ENCODE assay signal across 25 mouse cellular contexts in the genomic region with DNA sequence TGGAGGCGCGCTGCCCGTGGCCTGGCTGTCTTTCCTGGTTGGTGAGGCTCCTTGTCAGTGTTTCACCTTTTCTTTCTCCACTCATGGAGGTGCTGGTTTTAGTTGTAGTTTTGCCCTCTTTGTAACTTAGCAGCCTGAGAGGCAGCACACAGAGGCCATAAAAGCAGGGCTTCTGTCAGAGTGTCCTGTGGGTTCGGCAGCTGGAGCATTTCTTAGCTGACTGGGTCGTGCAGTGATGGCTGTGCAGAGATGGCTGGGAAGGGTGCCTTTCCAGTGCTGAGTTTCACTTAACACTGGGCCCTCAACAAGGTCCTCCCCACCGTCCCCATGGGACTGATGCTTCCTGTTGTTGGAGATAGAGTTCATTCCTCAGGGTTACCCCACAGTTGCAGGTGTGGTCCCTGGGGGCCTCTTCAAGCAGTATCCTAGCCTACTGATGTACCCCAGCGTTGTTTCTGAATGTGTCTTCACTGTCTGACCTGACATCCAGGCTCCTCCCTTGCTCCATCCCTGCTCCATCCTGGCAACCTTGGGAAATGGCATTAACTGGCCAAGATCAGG.
A peak's percentile ranks its signal among the peaks of the same experiment; 100 is the strongest.
DNase-seq lines count a peak whose midpoint lies in the region; ATAC-seq lines count a peak whose summit lies in the region.
"Had no signal": no experiment of that assay in that cellular context is flagged by ENCODE, and none has a peak within 500 bp of the region (broad histone marks: within the 10 kb centered on the region; RNA-seq: fewer than 3 reads in every experiment).

No protein-coding gene starts in this region.

- 51% methylated on average over 7 of the region's 7 CpGs for WGBS in kidney, embryonic 16.5 days
- 67% methylated on average over 7 of the region's 7 CpGs for WGBS in limb, embryonic 12.5 days
- 85% methylated on average over 7 of the region's 7 CpGs for WGBS in forebrain, embryonic 12.5 days
- WGBS in forebrain, embryonic 13.5 days, result 90% methylated on average over 7 of the region's 7 CpGs

- DNase-seq in kidney, adult 8-10 months, result no peak
- DNase-seq in A20 (ENCODE audit: low read depth, low spot score), result peak; percentile 78
- DNase-seq in B cell, adult 2 months, result peak; percentile 25 to 37
- DNase-seq: adrenal gland, postnatal 14 days; cerebellum, adult 8-10 months; cerebellum, postnatal 36 days; embryo, embryonic 11 days; gastrocnemius, postnatal 14 days; heart, adult 2 months; heart, postnatal 36 days; liver, embryonic 13.5 days; lung, embryonic 14.5 days; midbrain, embryonic 14.5 days; thymus, adult 2 months; thymus, postnatal 4 days had no signal

- H3K4me2 ChIP-seq in kidney, embryonic 16.5 days (replicated peaks; ENCODE audit: low read depth, low read length), result no peak overlapping the region
- no peak overlapping the region for H3K4me2 ChIP-seq in limb, embryonic 12.5 days
- no peak overlapping the region for H3K4me2 ChIP-seq in forebrain, embryonic 12.5 days
- H3K4me2 ChIP-seq in forebrain, embryonic 13.5 days, result no peak overlapping the region
- H3K4me2 ChIP-seq: embryonic facial prominence, embryonic 15.5 days; hindbrain, embryonic 13.5 days; liver, embryonic 13.5 days; lung, embryonic 14.5 days; neural tube, embryonic 12.5 days had no signal

- no peak overlapping the region for H3K9ac ChIP-seq in kidney, embryonic 16.5 days (replicated peaks; ENCODE audit: low read length)
- no peak overlapping the region for H3K9ac ChIP-seq in limb, embryonic 12.5 days (replicated peaks)
- no peak overlapping the region; the same call in 1 of the 2 replicates for H3K9ac ChIP-seq in forebrain, embryonic 12.5 days
- no peak overlapping the region for H3K9ac ChIP-seq in forebrain, embryonic 13.5 days
- H3K9ac ChIP-seq: embryonic facial prominence, embryonic 15.5 days; hindbrain, embryonic 13.5 days; liver, embryonic 13.5 days; lung, embryonic 14.5 days; neural tube, embryonic 12.5 days had no signal

- H3K27me3 ChIP-seq in kidney, embryonic 16.5 days (ENCODE audit: insufficient read depth, low read length), result no peaks in the 10 kb centered on the region
- H3K27me3 ChIP-seq in limb, embryonic 12.5 days, result no peaks in the 10 kb centered on the region
- no peaks in the 10 kb centered on the region for H3K27me3 ChIP-seq in forebrain, embryonic 12.5 days
- no peaks in the 10 kb centered on the region for H3K27me3 ChIP-seq in forebrain, embryonic 13.5 days
- H3K27me3 ChIP-seq: embryonic facial prominence, embryonic 15.5 days; hindbrain, embryonic 13.5 days; liver, embryonic 13.5 days; neural tube, embryonic 12.5 days had no signal

- H3K27ac ChIP-seq in kidney, embryonic 16.5 days (ENCODE audit: low read length), result peak overlapping the region; percentile 63
- H3K27ac ChIP-seq in limb, embryonic 12.5 days, result 0 out of 2 replicates have a peak overlapping the region, but pooled peaks have one; percentile 25
- no peak overlapping the region for H3K27ac ChIP-seq in forebrain, embryonic 12.5 days
- no peak overlapping the region for H3K27ac ChIP-seq in forebrain, embryonic 13.5 days
- H3K27ac ChIP-seq: embryonic facial prominence, embryonic 15.5 days; heart, adult 2 months; hindbrain, embryonic 13.5 days; liver, embryonic 13.5 days; neural tube, embryonic 12.5 days; stomach, postnatal 0 days had no signal

- H3K4me1 ChIP-seq in kidney, embryonic 16.5 days (ENCODE audit: insufficient read depth, low read length), result peaks cover 17% of the 10 kb centered on the region
- H3K4me1 ChIP-seq in limb, embryonic 12.5 days (replicated peaks), result peaks cover 37% of the 10 kb centered on the region
- peaks cover 6% of the 10 kb centered on the region; the same call in 1 of the 2 replicates for H3K4me1 ChIP-seq in forebrain, embryonic 12.5 days
- H3K4me1 ChIP-seq in forebrain, embryonic 13.5 days, result peaks cover 16% of the 10 kb centered on the region; the same call in 1 of the 2 replicates
- H3K4me1 ChIP-seq: liver, embryonic 13.5 days had no signal

- H3K9me3 ChIP-seq in kidney, embryonic 16.5 days (ENCODE audit: low read length), result peaks cover 7% of the 10 kb centered on the region; the same call in 1 of the 2 replicates
- H3K9me3 ChIP-seq in limb, embryonic 12.5 days, result no peaks in the 10 kb centered on the region
- H3K9me3 ChIP-seq in forebrain, embryonic 12.5 days, result no peaks in the 10 kb centered on the region
- peaks cover 6% of the 10 kb centered on the region for H3K9me3 ChIP-seq in forebrain, embryonic 13.5 days (replicated peaks)
- H3K9me3 ChIP-seq: embryonic facial prominence, embryonic 15.5 days; hindbrain, embryonic 13.5 days had no signal

- no peak overlapping the region for H3K4me3 ChIP-seq in kidney, embryonic 16.5 days (ENCODE audit: low read length)
- H3K4me3 ChIP-seq in limb, embryonic 12.5 days (replicated peaks), result no peak overlapping the region
- no peak overlapping the region for H3K4me3 ChIP-seq in forebrain, embryonic 12.5 days (replicated peaks)
- H3K4me3 ChIP-seq in forebrain, embryonic 13.5 days, result no peak overlapping the region
- H3K4me3 ChIP-seq: embryonic facial prominence, embryonic 15.5 days; heart, adult 2 months; hindbrain, embryonic 13.5 days; liver, embryonic 13.5 days; neural tube, embryonic 12.5 days had no signal

- H3K36me3 ChIP-seq in kidney, embryonic 16.5 days (ENCODE audit: insufficient read depth, low read length), result no peaks in the 10 kb centered on the region
- H3K36me3 ChIP-seq in limb, embryonic 12.5 days, result no peaks in the 10 kb centered on the region
- no peaks in the 10 kb centered on the region for H3K36me3 ChIP-seq in forebrain, embryonic 12.5 days (replicated peaks)
- H3K36me3 ChIP-seq in forebrain, embryonic 13.5 days (ENCODE audit: poor library complexity, severe bottlenecking), result no peaks in the 10 kb centered on the region
- H3K36me3 ChIP-seq: embryonic facial prominence, embryonic 15.5 days; hindbrain, embryonic 13.5 days; liver, embryonic 13.5 days; neural tube, embryonic 12.5 days had no signal

- ATAC-seq in kidney, embryonic 16.5 days (ENCODE audit: low FRiP score, low TSS enrichment), result peak; percentile 37; the same call in 1 of the 2 replicates
- no peak for ATAC-seq in limb, embryonic 12.5 days (ENCODE audit: insufficient number of reproducible peaks, insufficient read depth, low FRiP score, low TSS enrichment, low read depth)
- no peak for ATAC-seq in forebrain, embryonic 12.5 days (ENCODE audit: low FRiP score)
- no peak for ATAC-seq in forebrain, embryonic 13.5 days
- ATAC-seq: forebrain, embryonic 16.5 days; inflammation-experienced regulatory T-cells, adult 6 months had no signal

Comparison
In these comparisons a context has a peak if more than half of its experiments do, and no peak if none do; other contexts are left out.
1. H3K27ac ChIP-seq: peak in kidney, embryonic 16.5 days (single experiment) and limb, embryonic 12.5 days (single experiment); none in forebrain, embryonic 12.5 days (single experiment) and forebrain, embryonic 13.5 days (single experiment).
2. DNase-seq: peak in A20 (single experiment) and B cell, adult 2 months (2 of 2); none in kidney, adult 8-10 months (0 of 2).